Mouse (Mus musculus): ENCODE measurements around the gene Dennd4c.
A peak's percentile ranks its signal among the peaks of the same experiment; 100 is the strongest.

Dennd4c gene

GRCm38 (mm10) chr4:86882413-86882812, 134.1 kb downstream of the Dennd4c start:
- no peak for DNase-seq (ENCODE audit: low read depth, low spot score)

- DNase-seq (ENCODE audit: low read depth, low spot score), result peak; percentile 84
Measured at GRCm38 (mm10) chr4:86884945-86885344, 136.6 kb downstream of the Dennd4c start.

GRCm38 (mm10) chr4:86885790-86886159, 137.4 kb downstream of the Dennd4c start:
- DNase-seq (ENCODE audit: low read depth, low spot score), result no peak

- peak; percentile 92 for DNase-seq (ENCODE audit: low read depth, low spot score)
Measured at GRCm38 (mm10) chr4:86886160-86886878, 138.0 kb downstream of the Dennd4c start.

GRCm38 (mm10) chr4:86887879-86888278, 139.5 kb downstream of the Dennd4c start:
- DNase-seq (ENCODE audit: low read depth, low spot score), result peak; percentile 67

- DNase-seq (ENCODE audit: low read depth, low spot score), result no peak
Measured at GRCm38 (mm10) chr4:86897411-86897810, 149.1 kb downstream of the Dennd4c start.

- DNase-seq (ENCODE audit: low read depth, low spot score), result no peak
Measured at GRCm38 (mm10) chr4:86898791-86899474, 150.6 kb downstream of the Dennd4c start.
